Mouse (Mus musculus) bone marrow, adult 2 months (tissue): ENCODE data around the gene Col4a2.
A peak's percentile ranks its signal among the peaks of the same experiment; 100 is the strongest.

Source experiments
- CTCF ChIP-seq: fragments of 200-500 bp; IDR thresholded peaks from 2 replicates; pipeline ENCODE4 v1.5.1; 2011; ENCODE audit warnings: low read length, control low read depth; ENCODE audit not compliant: control insufficient read depth, insufficient read depth
- POLR2A ChIP-seq: fragments of 200-500 bp; IDR thresholded peaks from 2 replicates; pipeline ENCODE4 v1.6.1; 2011; ENCODE audit warnings: low read depth, mild to moderate bottlenecking, control low read depth, low read length, borderline replicate concordance; ENCODE audit not compliant: control insufficient read depth

GRCm38 (mm10) chr8:11354800-11355451 is 42.3 kb downstream of the Col4a2 start:
- TF ChIP-seq POLR2A (no peak), CTCF (peak; percentile 28; the same call in 1 of the 2 replicates)
